Mouse (Mus musculus): ENCODE data around the gene Acox3.

GRCm38 (mm10) chr5:35662021-35662545, 79.2 kb downstream of the Acox3 start:
- TF ChIP-seq CTCF (IDR thresholded peaks at IDR 0.05; ENCODE audit: borderline replicate concordance, control insufficient read depth, extremely low read depth, insufficient read depth, low read length, poor library complexity): no peak
- TF ChIP-seq POLR2A (IDR thresholded peaks at IDR 0.05; ENCODE audit: control insufficient read depth, extremely low read depth, insufficient read depth, low read length, poor library complexity): no peak
